Mouse (Mus musculus) retina, adult 2 months (tissue): ENCODE results near the gene Dysf.

ENCODE experiments used
- DNase-seq: peaks from one replicate; pipeline ENCODE4 v3.0.0-alpha.2; 2012; ENCODE audit warnings: low read depth, low spot score

Dysf gene

GRCm38 (mm10) chr6:84159046-84159445 is 150.7 kb downstream of the Dysf start:
- no peak for DNase-seq

- DNase-seq = no peak
These were observed 159.2 kb downstream of the Dysf start for GRCm38 (mm10) chr6:84167612-84168011.

DNA sequence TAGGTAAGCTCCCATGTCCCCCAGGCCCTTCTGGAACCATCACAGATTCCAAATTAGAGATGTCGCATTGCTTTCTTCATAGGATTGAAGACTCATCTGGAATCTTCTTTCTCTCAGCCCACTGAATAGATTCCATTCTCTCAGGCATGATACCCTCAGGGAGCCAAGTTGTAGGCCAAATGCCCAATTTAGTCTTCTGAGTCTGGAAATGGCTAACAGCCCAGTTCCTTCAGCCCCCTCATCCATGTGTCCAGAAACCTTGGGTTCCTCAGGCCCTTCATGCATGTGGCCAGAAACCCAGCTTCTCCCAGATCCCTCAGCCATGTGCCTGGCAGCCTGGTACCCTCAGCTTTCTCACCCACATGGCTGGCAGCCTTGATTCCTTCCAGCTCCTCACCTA is 160.2 kb downstream of the Dysf start:
- no peak for DNase-seq

DNA sequence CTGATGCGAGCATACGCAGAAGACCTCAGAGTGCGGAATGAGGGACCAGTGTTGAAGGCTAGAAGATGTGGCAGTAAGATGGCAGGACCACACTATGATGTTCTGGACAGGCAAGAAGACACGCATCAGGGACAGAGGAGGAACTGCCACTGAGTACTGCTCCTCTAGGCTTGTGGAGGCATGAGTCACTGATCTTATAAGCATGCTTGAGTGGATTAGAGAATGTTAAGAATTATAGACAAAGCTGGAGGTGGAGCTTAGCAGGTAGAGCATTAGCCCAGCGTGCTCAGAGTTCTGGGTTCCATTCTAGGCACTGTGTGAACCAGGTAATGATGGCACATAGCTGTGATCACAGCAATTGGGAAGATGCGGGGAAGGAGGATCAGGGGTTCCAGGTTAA is 165.2 kb downstream of the Dysf start:
- no peak for DNase-seq

DNA sequence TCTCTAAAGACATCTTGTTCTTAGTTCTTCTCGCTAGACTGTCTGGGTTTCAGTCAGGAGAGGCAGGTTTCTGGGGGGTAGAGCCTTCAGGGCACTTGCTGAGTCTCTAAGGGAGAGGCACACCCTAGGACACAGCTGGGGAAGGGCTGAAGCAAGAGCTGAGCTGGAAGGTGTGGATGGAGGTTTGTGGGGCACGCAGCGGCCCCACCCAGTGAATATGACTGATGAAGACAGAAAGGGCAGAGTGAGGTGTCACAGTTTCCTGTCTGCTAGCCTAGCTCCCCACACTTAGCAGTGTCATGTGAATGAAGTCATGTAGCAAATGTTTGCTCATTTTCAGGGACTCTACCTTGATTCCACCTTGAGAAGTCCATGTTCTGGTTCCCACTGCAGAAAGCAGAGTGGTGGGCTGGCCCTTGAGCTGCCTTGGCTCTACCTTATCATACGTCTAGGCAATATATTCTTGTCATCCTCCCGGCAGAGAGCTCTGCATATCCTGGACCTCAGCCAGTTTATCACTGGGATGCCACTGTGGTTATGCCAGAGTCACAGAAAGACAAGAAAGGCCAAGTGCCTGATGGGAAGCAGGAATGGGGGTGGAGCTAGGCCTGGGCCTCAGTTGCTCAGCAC is 170.5 kb downstream of the Dysf start:
- DNase-seq = no peak

GRCm38 (mm10) chr6:84181452-84181851 is 173.1 kb downstream of the Dysf start:
- DNase-seq = no peak

- DNase-seq = no peak
These were observed 183.4 kb downstream of the Dysf start for GRCm38 (mm10) chr6:84191656-84192250.

DNA sequence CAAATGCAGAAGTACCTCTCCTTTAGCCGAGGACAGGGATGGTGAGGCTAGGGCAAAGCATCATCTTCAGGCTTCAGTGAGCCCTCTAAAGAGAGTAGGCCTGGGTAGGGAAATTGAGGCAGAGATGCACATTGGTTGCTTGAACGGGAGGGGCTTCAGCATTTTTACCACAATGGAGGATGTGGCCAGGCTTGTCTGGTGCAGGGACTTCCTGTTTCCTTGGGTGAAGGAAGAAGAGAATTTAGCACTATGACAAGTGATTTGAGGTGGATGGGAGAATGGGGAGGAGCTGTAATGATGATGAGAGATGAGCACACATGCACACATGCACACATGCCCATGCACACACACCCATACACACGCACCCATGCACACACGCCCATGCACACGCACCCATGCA is 188.1 kb downstream of the Dysf start:
- no peak for DNase-seq

- DNase-seq = no peak
These were observed 189.4 kb downstream of the Dysf start for GRCm38 (mm10) chr6:84197811-84198213.

DNA sequence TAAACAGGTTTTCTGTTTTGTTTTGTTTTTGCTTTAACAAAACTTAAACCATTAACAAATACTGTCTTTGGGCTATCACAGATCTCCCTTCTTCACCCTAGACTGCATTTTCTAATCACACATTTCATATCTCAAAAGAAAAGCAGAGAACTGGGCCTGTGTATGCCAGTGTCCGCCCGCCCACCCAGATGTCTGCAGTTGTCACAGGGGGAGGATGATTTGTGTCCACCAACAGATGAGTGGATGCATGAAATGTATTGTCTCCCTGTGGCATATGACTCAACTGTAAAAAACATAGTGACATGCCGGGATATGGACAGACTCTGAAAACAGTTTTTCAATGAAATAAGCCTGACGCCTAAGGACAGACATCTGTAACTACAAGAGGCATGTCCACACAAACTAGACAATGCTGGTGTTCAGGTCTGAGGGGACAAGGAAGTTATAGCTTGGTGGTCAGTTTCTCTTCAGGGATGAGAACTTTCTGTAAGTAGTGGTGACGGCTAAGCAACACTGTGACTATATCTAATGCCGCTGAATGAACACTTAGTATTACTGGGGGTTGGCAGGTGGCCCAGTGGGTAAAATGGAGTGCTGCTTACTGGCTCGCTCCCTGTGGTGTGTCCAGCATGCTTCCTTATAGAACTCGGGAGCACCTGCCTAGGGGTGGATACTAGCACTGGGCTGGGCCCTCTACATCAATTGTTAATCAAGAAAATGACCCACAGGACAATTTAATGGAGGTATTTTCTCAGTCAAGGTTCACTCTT is 193.5 kb downstream of the Dysf start:
- DNase-seq = no peak

GRCm38 (mm10) chr6:84205611-84206010 is 197.2 kb downstream of the Dysf start:
- no peak for DNase-seq

GRCm38 (mm10) chr6:84208589-84208988 is 200.2 kb downstream of the Dysf start:
- no peak for DNase-seq

DNA sequence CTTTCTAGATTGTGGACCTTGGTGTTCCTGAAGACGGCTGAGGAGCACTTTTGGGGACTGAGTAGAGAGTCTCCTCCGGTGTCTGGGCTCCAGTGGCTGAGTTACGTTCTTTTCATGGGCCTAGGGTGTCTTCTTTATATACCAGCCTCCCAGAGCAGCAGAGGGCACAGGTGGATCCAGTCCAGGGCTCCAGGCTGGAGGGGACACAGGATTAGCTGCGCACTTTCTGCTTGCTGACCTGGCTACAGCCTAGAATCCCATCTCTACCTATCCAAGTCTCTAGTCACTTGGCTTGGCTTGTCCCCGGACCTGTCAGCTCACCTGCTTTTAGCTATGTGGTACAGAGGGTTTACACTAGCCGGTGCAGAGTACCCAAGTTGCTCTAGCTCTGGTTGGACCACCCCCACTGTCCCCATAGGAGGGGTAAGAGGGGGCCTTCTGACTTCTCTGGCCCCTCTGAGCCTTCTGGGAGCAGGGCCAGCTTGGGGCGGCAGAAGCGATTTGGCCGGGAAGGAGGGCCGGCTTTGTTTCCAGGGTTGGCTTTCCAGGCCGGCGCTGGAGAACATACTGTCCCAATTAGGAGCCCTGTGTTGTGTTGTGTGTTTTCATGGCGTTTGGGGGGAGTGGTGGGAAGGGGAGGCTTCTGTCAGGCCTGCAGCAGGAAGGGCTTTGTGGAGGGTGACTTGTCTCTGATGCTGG is 201.5 kb downstream of the Dysf start:
- DNase-seq = peak; percentile 3

DNA sequence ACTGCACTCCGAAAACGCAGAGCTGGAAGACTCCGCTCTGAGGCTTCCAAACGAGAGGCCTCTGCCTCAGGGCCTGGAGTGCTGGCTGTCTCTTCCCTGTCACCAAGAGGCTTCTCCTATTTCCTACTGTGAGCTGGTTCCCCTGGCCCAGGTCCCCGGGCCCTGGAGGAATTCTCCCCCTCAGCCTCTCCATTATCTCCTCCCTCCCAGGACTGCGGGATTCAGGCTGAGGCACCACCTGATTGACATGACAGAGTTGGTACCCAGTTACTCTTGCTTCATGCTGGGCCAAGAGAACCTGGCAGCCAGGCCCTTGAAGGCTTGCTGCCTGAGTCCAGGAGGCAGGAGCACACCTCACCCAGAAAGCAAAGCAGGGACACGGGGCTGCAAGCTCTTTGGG is 203.1 kb downstream of the Dysf start:
- no peak for DNase-seq

- DNase-seq = no peak
These were observed 204.7 kb downstream of the Dysf start for GRCm38 (mm10) chr6:84213101-84213500.

GRCm38 (mm10) chr6:84217216-84217933 is 209.0 kb downstream of the Dysf start:
- DNase-seq = no peak

DNA sequence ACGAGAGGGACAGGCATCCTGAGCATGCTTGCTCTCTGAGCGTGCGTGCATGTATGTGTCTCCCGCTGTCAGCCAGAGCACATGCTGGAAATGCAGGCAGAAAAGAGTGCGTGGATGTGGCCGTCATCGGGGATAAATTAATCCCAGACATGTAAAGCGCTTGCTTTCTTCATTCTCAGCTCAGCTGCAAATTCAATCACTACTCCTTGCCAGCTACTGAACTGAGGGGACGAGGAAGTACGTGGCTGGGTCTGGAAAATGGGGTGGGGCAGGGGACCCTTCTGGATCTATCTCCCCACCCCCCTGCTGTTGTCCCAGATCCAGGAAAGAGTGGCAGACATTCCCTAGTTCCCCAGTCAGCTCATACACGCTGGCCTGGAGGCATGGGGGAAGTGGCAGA is 210.7 kb downstream of the Dysf start:
- no peak for DNase-seq

DNA sequence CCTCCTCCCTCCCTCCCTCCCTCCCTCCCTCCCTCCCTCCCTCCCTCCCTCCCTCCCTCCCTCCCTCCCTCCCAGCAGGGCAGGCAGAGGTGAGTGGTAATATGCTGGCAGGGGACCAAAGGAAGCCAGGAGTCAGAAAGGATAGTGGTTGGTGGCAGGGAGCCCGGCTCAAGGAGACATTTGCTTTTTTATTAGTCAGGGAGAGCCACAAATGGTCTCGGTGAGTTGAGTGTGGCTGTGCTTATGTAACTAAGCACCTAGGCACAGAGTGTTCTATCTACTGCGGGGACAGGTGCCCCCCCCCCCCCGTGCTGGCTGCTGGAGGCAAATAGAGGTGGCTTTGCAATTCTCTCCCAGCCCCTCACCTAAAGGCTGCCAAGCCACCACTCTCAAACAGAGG is 216.5 kb downstream of the Dysf start:
- DNase-seq = no peak

GRCm38 (mm10) chr6:84225587-84225986 is 217.2 kb downstream of the Dysf start:
- peak; percentile 3 for DNase-seq

DNA sequence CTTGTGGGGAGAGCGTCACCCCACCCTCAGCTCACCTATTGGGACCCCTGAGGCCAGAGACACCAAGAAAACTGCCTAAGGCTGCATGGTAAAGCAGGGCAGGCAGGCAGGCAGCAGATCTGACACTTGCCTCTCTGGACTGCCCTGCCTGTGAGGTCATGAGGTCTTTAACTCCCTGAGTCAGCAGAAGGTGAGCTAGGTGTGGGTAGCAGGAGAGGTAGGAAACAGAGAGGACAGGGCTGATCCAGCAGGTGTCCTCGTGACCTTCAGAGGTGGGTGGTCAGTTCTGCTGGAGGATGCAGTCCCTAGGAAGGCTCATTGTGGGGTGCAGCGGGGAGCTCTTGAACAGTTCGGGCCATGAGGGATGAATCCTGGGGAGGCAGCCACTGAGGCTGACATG is 219.8 kb downstream of the Dysf start:
- no peak for DNase-seq

- DNase-seq = no peak
These were observed 220.4 kb downstream of the Dysf start for GRCm38 (mm10) chr6:84228786-84229185.

GRCm38 (mm10) chr6:84229739-84230138 is 221.3 kb downstream of the Dysf start:
- no peak for DNase-seq
